Mouse (Mus musculus) forebrain, embryonic 11.5 days (tissue): ENCODE results near the gene Ndufa11. TPM values are rescaled to one million over a fixed set of nuclear protein-coding genes. Genes with fewer than 3 reads are reported as not detected.

Source experiments
- ATAC-seq: fragments of 200-750 bp; cut with Nextera tagmentation; replicated peaks from 2 replicates; pipeline ENCODE4 v1.8.0; 2017; ENCODE audit warnings: moderate TSS enrichment; ENCODE audit not compliant: low FRiP score
- DNase-seq: peaks from one replicate; pipeline ENCODE4 v3.0.0-alpha.2; 2017; ENCODE audit warnings: low spot score
- H3K27ac ChIP-seq: fragments of 300-500 bp; sonication (generic); 2 replicates; pipeline ENCODE4 v1.5.1; 2014; ENCODE audit warnings: low read depth, low read length
- H3K27me3 ChIP-seq: fragments of 300-500 bp; sonication (generic); 2 replicates; pipeline ENCODE4 v1.6.1; 2014; ENCODE audit warnings: mild to moderate bottlenecking, low read length, mixed read lengths; ENCODE audit not compliant: control insufficient read depth, insufficient read depth
- H3K36me3 ChIP-seq: fragments of 300-500 bp; sonication (generic); 2 replicates; pipeline ENCODE4 v1.6.1; 2014; ENCODE audit warnings: mild to moderate bottlenecking, low read length, moderate library complexity, mixed read lengths; ENCODE audit not compliant: control insufficient read depth, insufficient read depth
- H3K4me1 ChIP-seq: fragments of 300-500 bp; sonication (generic); replicated peaks from 2 replicates; pipeline ENCODE4 v1.6.1; 2014; ENCODE audit warnings: low read length, mixed read lengths; ENCODE audit not compliant: control insufficient read depth, insufficient read depth
- H3K4me2 ChIP-seq: fragments of 300-500 bp; sonication (generic); 2 replicates; pipeline ENCODE4 v1.6.1; 2014; ENCODE audit warnings: low read depth, mild to moderate bottlenecking, low read length, moderate library complexity, mixed read lengths; ENCODE audit not compliant: severe bottlenecking
- H3K4me3 ChIP-seq: fragments of 300-500 bp; sonication (generic); 2 replicates; pipeline ENCODE4 v1.5.1; 2014; ENCODE audit warnings: low read depth, low read length
- H3K9ac ChIP-seq: fragments of 300-500 bp; sonication (generic); 2 replicates; pipeline ENCODE4 v1.6.1; 2014; ENCODE audit warnings: low read length
- H3K9me3 ChIP-seq: fragments of 300-500 bp; sonication (generic); 2 replicates; pipeline ENCODE4 v1.6.1; 2016; ENCODE audit warnings: low read length, mixed read lengths; ENCODE audit not compliant: control insufficient read depth
- WGBS: fragments of 180-500 bp; shearing (Covaris S2); extraction: QIAGEN DNeasy Blood & Tissue Kit; methylation state at CpG from one replicate; pipeline ENCODE4 v1.1.7; 2014; 5-methylcytosine and 5-hydroxymethylcytosine counted together
- polyA plus RNA-seq: library from polyadenylated mRNA; unstranded; fragments of >200 nt; fragmentation: Nextera tagmentation; extraction: Ambion mirVana; gene quantifications from 2 replicates; pipeline ENCODE4 v1.2.1, GENCODE M21; 2014

The Ndufa11 gene
- polyA plus RNA-seq, 1 experiment from 2014 or later, result 292 TPM

- H3K27me3 ChIP-seq, result peaks cover 18% of the 10 kb centered on the region
- no peaks in the 10 kb centered on the region for H3K9me3 ChIP-seq
- WGBS, result 74% methylated on average over 3 of the region's 3 CpGs
- DNase-seq (no peak), ATAC-seq (no peak)
- no peaks in the 10 kb centered on the region for H3K36me3 ChIP-seq
- no peak overlapping the region for H3K9ac ChIP-seq
- H3K27ac ChIP-seq, result no peak overlapping the region
- no peak overlapping the region for H3K4me2 ChIP-seq
- H3K4me3 ChIP-seq, result no peak overlapping the region
- H3K4me1 ChIP-seq, result peaks cover 19% of the 10 kb centered on the region
Observed at GRCm38 (mm10) chr17:56761077-56761476, 43.5 kb downstream of the Ndufa11 start.

DNA sequence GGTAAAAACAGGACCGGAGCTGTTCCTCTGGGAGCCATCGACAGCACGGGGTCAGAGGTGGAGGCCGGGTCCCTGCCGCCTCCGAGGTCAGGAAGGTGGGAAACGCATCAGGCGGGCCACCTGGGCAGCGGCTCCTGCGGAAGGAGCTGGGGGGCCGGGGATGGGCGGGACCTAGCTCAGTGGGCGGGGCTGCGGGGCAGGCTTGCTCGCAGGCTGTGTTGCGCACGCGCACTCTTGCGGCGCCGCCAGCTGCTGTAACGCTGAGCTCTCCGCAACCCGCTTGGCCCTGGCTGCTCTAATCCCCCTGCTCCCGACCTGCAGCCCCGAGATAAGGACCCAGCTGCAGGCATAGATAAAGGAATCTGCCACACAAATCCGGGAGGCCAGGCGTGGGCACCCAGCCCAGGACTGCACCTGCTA is 44.4 kb downstream of the Ndufa11 start:
- DNase-seq (peak; percentile 96), ATAC-seq (peak; percentile 40)
- Histone ChIP-seq H3K9ac (peak overlapping the region; percentile 65), H3K27me3 (peaks cover 9% of the 10 kb centered on the region), H3K4me3 (peak overlapping the region; percentile 40), H3K4me1 (peaks cover 18% of the 10 kb centered on the region), H3K27ac (peak overlapping the region; percentile 93), H3K9me3 (no peaks in the 10 kb centered on the region), H3K4me2 (peak overlapping the region; percentile 83), H3K36me3 (no peaks in the 10 kb centered on the region)
- WGBS, result 0% methylated on average over 28 of the region's 28 CpGs

DNA sequence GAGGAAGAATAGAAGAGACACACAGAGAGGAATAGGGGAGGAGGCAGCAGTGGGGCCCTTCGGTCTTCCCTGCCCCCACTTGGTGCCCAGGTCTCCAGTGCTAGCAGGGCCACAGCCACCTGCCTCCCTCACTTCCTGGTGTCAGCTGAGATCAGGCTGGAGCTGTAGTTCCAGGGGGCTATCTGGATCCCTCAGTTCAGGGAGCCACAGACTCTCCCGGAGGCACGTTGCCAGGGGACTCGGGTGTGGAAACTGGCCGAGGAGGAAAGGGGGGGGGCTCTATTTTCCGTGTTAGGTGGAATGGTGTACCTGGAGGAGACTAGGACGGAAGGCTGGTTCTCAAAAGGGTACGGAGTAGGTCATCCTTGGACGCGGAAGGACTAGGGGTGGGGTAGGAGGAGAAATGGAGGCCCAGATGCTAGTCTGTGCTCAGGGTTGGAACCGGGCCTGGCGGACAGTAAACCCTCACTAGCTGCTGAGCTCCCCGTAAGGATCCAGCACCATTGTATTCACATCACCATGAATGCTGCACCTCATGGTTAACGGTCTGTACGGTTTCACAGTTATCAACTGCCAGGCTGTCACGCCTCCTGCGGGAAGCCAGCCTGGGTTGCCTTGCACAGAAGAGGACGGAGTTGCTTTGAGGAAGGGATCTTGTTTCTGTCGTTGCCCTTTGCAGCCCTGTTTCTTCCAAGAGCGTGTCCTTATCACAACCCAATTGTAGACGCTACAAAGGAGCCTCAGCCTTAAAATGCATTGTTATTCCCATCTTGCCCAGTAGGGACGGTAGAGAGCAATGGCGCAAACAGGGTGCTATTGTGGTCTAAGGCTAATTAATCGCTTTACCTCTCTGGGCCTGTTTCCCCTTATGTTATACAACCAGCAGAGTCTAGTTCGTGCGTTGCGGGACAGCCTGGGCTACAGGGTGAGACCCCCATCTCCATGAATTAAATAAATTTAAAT is 45.5 kb downstream of the Ndufa11 start:
- Histone ChIP-seq H3K4me1 (peaks cover 15% of the 10 kb centered on the region), H3K4me3 (no peak overlapping the region), H3K9ac (peak overlapping the region; percentile 65; the same call in 1 of the 2 replicates), H3K36me3 (peaks cover 5% of the 10 kb centered on the region; the same call in 1 of the 2 replicates), H3K27me3 (no peaks in the 10 kb centered on the region; the same call in none of the 2 replicates), H3K4me2 (no peak overlapping the region; the same call in 1 of the 2 replicates), H3K27ac (peak overlapping the region; percentile 93), H3K9me3 (no peaks in the 10 kb centered on the region)
- ATAC-seq (no peak), DNase-seq (peak; percentile 72)
- WGBS, result 48% methylated on average over 27 of the region's 27 CpGs

- Histone ChIP-seq H3K36me3 (peaks cover 6% of the 10 kb centered on the region; the same call in 1 of the 2 replicates), H3K4me3 (peak overlapping the region; percentile 82; the same call in 1 of the 2 replicates), H3K4me1 (peaks cover 15% of the 10 kb centered on the region), H3K27ac (no peak overlapping the region), H3K4me2 (peak overlapping the region; percentile 64; the same call in 1 of the 2 replicates), H3K9ac (peak overlapping the region; percentile 81; the same call in 1 of the 2 replicates), H3K9me3 (no peaks in the 10 kb centered on the region), H3K27me3 (no peaks in the 10 kb centered on the region; the same call in none of the 2 replicates)
- no peak for ATAC-seq
- WGBS, result 72% methylated on average over 8 of the region's 8 CpGs
- DNase-seq, result no peak
Observed at GRCm38 (mm10) chr17:56763741-56764250, 46.2 kb downstream of the Ndufa11 start.

- Histone ChIP-seq H3K27ac (peak within 1 kb of the TSS; percentile 89), H3K27me3 (no peaks in the 10 kb centered on the region; the same call in none of the 2 replicates), H3K4me2 (peak within 1 kb of the TSS; percentile 64), H3K9me3 (no peaks in the 10 kb centered on the region), H3K4me3 (peak within 1 kb of the TSS; percentile 82), H3K36me3 (peaks cover 12% of the 10 kb centered on the region; the same call in 1 of the 2 replicates), H3K9ac (peak within 1 kb of the TSS; percentile 81), H3K4me1 (peaks cover 15% of the 10 kb centered on the region)
- DNase-seq (peak; percentile 93), ATAC-seq (peak; percentile 80)
- 2% methylated on average over 55 of the region's 58 CpGs for WGBS
Observed at GRCm38 (mm10) chr17:56764474-56765354, 47.1 kb downstream of the Ndufa11 start, which contains the start of gene Dus3l. TSS of gene Dus3l (plus strand) at chr17:56764757.

- Histone ChIP-seq H3K9ac (peak overlapping the region; percentile 81), H3K27me3 (no peaks in the 10 kb centered on the region; the same call in none of the 2 replicates), H3K9me3 (no peaks in the 10 kb centered on the region), H3K4me1 (peaks cover 15% of the 10 kb centered on the region), H3K4me2 (peak overlapping the region; percentile 64), H3K27ac (no peak overlapping the region), H3K36me3 (peaks cover 12% of the 10 kb centered on the region; the same call in 1 of the 2 replicates), H3K4me3 (peak overlapping the region; percentile 82)
- ATAC-seq, result peak; percentile 2; the same call in 1 of the 2 replicates
- DNase-seq, result no peak
- 57% methylated on average over 12 of the region's 12 CpGs for WGBS
Observed at GRCm38 (mm10) chr17:56765431-56765830, 47.9 kb downstream of the Ndufa11 start.

DNA sequence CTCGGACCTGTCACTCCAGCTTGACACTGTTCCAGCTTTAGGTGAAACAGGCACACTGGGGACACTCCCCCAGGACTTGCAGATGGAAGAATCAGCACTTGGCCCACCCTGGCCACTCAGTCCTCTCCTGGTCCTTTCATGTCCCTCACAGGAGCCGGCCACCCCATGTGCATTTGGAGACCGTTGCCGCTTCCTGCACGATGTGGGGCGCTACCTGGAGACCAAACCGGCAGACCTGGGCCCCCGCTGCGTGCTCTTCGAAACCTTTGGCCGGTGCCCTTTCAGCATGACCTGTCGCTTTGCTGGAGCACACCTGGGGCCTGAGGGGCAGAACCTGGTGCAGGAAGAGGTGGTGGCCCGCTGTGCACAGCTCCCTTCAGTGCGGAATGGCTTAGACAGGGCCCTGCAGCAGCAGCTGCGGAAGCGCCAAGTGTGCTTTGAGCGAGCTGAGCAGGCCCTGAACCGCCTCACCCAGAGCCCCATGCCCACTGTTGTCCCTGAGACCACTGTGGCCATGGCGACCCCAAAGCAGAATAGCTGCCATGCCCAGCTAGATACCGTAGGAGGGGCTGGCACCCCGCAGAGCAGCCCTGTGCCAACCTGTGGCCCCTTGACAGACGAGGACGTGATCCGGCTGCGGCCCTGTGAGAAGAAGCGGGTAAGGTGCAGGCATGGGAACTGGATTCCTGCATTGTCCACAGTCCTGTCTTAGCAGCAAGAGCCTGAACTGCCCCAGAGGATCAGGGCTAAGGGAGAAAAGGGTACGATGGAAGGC is 49.3 kb downstream of the Ndufa11 start:
- H3K4me2 ChIP-seq, result no peak overlapping the region
- 94% methylated on average over 27 of the region's 27 CpGs for WGBS
- no peak overlapping the region for H3K4me3 ChIP-seq
- H3K36me3 ChIP-seq, result peaks cover 12% of the 10 kb centered on the region; the same call in 1 of the 2 replicates
- H3K27ac ChIP-seq, result no peak overlapping the region
- no peak for DNase-seq
- ATAC-seq, result no peak
- no peaks in the 10 kb centered on the region for H3K27me3 ChIP-seq
- no peak overlapping the region for H3K9ac ChIP-seq
- H3K4me1 ChIP-seq, result peaks cover 12% of the 10 kb centered on the region
- no peaks in the 10 kb centered on the region for H3K9me3 ChIP-seq
